Comparison of ENCODE assay signal across 12 mouse cellular contexts in the genomic region with DNA sequence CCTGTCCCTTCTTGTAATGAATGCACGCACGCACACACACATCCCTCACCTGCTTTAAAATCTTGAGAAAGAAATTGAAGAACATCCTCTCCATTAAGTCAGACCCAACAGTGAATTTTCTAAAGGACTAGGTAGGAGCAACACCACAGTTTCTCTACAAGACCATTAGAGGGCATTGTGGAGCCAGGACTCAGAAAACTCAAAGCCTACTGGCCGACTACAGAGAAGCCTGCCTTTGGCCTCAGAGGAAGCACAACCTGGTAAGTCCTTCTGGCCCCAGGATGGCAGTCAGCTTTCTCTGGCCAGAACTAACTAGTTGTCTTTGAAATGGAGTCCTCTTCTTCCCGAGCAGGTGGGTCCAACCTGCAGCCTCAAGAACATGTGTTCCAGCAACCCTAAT. TPM values are rescaled to one million over a fixed set of nuclear protein-coding genes. Genes with fewer than 3 reads are reported as not detected.
DNase-seq lines count a peak whose midpoint lies in the region; ATAC-seq and TF ChIP-seq lines count a peak whose summit lies in the region.
"Had no signal": no experiment of that assay in that cellular context is flagged by ENCODE, and none has a peak within 500 bp of the region (broad histone marks: within the 10 kb centered on the region; RNA-seq: fewer than 3 reads in every experiment).

No protein-coding gene starts in this region.

- H3K9ac ChIP-seq in lung, embryonic 14.5 days: no peak overlapping the region
- H3K9ac ChIP-seq: heart, embryonic 12.5 days had no signal

- H3K27me3 ChIP-seq in lung, embryonic 14.5 days (ENCODE audit: insufficient read depth, low read length): no peaks in the 10 kb centered on the region
- no peaks in the 10 kb centered on the region for H3K27me3 ChIP-seq in small intestine, adult 2 months (ENCODE audit: control insufficient read depth, insufficient read depth, low read length)
- H3K27me3 ChIP-seq: heart, embryonic 12.5 days; megakaryocyte, embryonic 14.5 days had no signal

- H3K27ac ChIP-seq in lung, embryonic 14.5 days (ENCODE audit: low read depth): no peak overlapping the region
- no peak overlapping the region for H3K27ac ChIP-seq in small intestine, adult 2 months (ENCODE audit: insufficient read depth, low read depth, low read length)

- H3K36me3 ChIP-seq in lung, embryonic 14.5 days (ENCODE audit: insufficient read depth): no peaks in the 10 kb centered on the region
- no peaks in the 10 kb centered on the region for H3K36me3 ChIP-seq in small intestine, adult 2 months (ENCODE audit: control insufficient read depth, insufficient read depth, low read length)
- H3K36me3 ChIP-seq: heart, embryonic 12.5 days had no signal

- peak; percentile 50 for DNase-seq in embryo, embryonic 10 days (ENCODE audit: low spot score)
- no peak for DNase-seq in embryo, embryonic 9.5 days (ENCODE audit: extremely low spot score)
- DNase-seq in lung, embryonic 14.5 days: peak; percentile 59
- no peak for DNase-seq in lung, adult 18-20 months
- DNase-seq in brain, embryonic 14.5 days (ENCODE audit: low read depth): peak; percentile 18
- DNase-seq in right cerebral cortex, postnatal 4 days: no peak
- no peak for DNase-seq in right cerebral cortex, postnatal 14 days
- DNase-seq: cerebellum, adult 11 months had no signal

- TF ChIP-seq CTCF in lung, embryonic 14.5 days (IDR thresholded peaks at IDR 0.05; ENCODE audit: low read depth): peak; percentile 44
- TF ChIP-seq CTCF in brain, embryonic 14.5 days (IDR thresholded peaks at IDR 0.05; ENCODE audit: borderline replicate concordance, extremely low read depth, insufficient read depth, insufficient read length): peak; percentile 33; the same call in 1 of the 2 replicates
- TF ChIP-seq CTCF in small intestine, adult 2 months (IDR thresholded peaks at IDR 0.05; ENCODE audit: extremely low read depth, insufficient read length, insufficient replicate concordance, low read depth, low read length): peak; percentile 40; the same call in 1 of the 2 replicates

- WGBS in lung, embryonic 14.5 days: 68% methylated on average over 4 of the region's 4 CpGs
- WGBS in small intestine, adult 2 months: 72% methylated on average over 4 of the region's 4 CpGs

- H3K4me1 ChIP-seq in lung, embryonic 14.5 days (ENCODE audit: insufficient read depth): no peaks in the 10 kb centered on the region
- peaks cover 3% of the 10 kb centered on the region; the same call in 1 of the 2 replicates for H3K4me1 ChIP-seq in small intestine, adult 2 months (ENCODE audit: control insufficient read depth, insufficient read depth, insufficient read length, low read length)
- H3K4me1 ChIP-seq: heart, embryonic 12.5 days; megakaryocyte, embryonic 14.5 days had no signal

- H3K4me3 ChIP-seq in lung, embryonic 14.5 days (ENCODE audit: low read depth, low read length): no peak overlapping the region
- no peak overlapping the region for H3K4me3 ChIP-seq in small intestine, adult 2 months (ENCODE audit: low read depth, low read length)
- H3K4me3 ChIP-seq: heart, embryonic 12.5 days; megakaryocyte, embryonic 14.5 days had no signal

- peaks cover 3% of the 10 kb centered on the region; the same call in 1 of the 2 replicates for H3K9me3 ChIP-seq in lung, embryonic 14.5 days (ENCODE audit: low read depth, low read length)

- TF ChIP-seq POLR2A in brain, embryonic 14.5 days (IDR thresholded peaks at IDR 0.05; ENCODE audit: borderline replicate concordance, extremely low read depth, insufficient read depth, insufficient read length, poor library complexity, severe bottlenecking): no peak
- no peak for TF ChIP-seq POLR2A in small intestine, adult 2 months (IDR thresholded peaks at IDR 0.05; ENCODE audit: low read depth, low read length)

- no peak for ATAC-seq in lung, embryonic 14.5 days (ENCODE audit: insufficient read depth)

- H3K4me2 ChIP-seq in lung, embryonic 14.5 days: no peak overlapping the region
- H3K4me2 ChIP-seq: heart, embryonic 12.5 days had no signal

RNA-seq across cellular contexts. Expression of gene Hsd17b3, which starts 38.1 kb away (rescaled TPM):
- not detected in 2 replicates for polyA plus RNA-seq in lung, embryonic 14.5 days (2014; fragmentation: Nextera tagmentation; extraction: Ambion mirVana)
- polyA plus RNA-seq in brain, embryonic 14.5 days (2012; rRNA removed): 0.19 and 0.25 TPM in 2 replicates
- not detected in 2 replicates for polyA plus RNA-seq in small intestine, adult 2 months (2012; rRNA removed)
- polyA plus RNA-seq: C2C12; heart, embryonic 12.5 days had no signal

Comparison
In these comparisons a context has a peak if more than half of its experiments do, and no peak if none do; other contexts are left out.
1. DNase-seq: peak in embryo, embryonic 10 days (single experiment), lung, embryonic 14.5 days (single experiment) and brain, embryonic 14.5 days (single experiment); none in embryo, embryonic 9.5 days (single experiment), lung, adult 18-20 months (0 of 2), right cerebral cortex, postnatal 4 days (single experiment) and right cerebral cortex, postnatal 14 days (single experiment).
2. Peak in every context shown above with its lines, with median percentiles within 50 percentile points of each other: CTCF ChIP-seq.